Mouse (Mus musculus) olfactory bulb, adult 2 months (tissue): ENCODE results near the gene Spata2l.

ENCODE experiments used
- CTCF ChIP-seq: fragments of 200-500 bp; IDR thresholded peaks from 2 replicates; pipeline ENCODE4 v1.5.1; 2012; ENCODE audit warnings: low read depth, mild to moderate bottlenecking, low read length, moderate library complexity; ENCODE audit not compliant: insufficient read depth
- POLR2A ChIP-seq: fragments of 200-500 bp; IDR thresholded peaks from 2 replicates; pipeline ENCODE4 v1.6.1; 2012; ENCODE audit warnings: mild to moderate bottlenecking, low read depth, low read length, moderate library complexity; ENCODE audit not compliant: insufficient read depth

DNA sequence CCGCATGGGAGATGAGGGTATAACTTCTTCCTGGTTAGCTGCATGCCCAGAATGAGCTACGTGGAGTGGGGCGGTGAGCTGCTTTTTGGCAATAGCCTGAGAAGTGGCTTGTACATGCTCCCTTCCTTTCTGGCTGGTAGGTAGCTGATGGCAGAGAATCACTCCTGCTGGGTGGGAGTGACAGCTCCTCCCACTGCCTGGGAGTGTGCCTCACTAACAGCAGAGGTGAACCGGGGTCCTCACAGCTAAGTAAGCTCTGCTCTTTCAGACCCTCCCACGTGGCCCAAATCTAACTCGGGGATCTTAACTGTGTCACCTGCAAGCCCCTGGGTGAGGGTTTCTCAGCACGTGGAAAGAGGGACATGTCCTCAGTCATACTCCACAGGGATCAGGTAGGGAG, 3.5 kb downstream of the Spata2l start:
- TF ChIP-seq CTCF: no peak
- no peak for TF ChIP-seq POLR2A
